Mouse (Mus musculus): ENCODE data around the gene Tusc2. TPM values are rescaled to one million over a fixed set of nuclear protein-coding genes. Genes with fewer than 3 reads are reported as not detected.

The Tusc2 gene
- polyA plus RNA-seq, 1 experiment: 23.6 TPM

DNA sequence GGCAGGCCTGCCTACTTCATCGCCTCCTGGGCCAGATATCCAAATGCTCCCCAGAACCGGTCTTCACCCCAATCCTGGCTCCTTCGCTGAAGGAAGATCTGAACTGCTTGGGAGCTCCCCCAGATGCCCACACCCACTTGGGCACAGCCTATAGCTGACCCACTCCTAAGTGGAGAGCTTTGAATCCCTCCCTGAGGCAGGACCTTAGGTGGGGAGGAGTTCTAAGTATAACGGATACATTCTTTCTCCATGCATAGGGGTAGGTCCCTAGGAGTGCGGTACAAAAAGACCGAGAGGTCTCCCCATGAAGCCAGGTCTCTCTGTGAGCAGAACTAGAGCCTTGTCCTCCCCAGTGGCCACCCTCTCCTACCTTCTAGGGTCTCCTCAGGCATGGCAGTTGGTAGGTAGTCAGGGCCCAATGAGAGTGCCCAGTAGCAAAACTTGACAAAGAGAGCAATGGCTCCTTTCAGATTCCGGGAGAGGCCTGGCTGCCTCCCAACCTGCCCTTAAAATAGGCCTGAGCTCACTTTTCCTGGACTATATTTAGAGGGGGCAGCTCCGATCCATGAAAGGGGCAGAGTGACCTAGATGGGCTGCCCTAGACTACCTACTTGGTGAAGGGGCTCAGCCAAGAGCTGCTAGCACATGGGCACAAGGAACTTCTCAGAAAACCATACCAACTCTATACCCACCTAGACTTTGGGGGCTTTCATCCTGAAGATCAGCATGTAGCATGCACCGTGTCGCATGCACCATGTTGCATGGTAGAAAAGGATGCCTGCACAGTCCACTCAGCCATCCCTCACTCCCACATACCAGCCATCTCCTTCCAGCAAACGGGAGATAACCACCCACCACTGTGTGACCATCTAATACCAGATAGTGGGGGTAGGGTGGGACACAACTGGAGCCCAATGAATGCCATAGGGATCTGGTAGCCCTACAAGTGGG, 33.8 kb downstream of the Tusc2 start:
- Histone ChIP-seq H3K4me1 (ENCODE audit: control insufficient read depth, insufficient read depth, low read length) (peaks cover 17% of the 10 kb centered on the region), H3K4me3 (ENCODE audit: insufficient read depth, low read length) (no peak overlapping the region), H3K27ac (ENCODE audit: insufficient read depth, low read depth, low read length) (no peak overlapping the region)
- TF ChIP-seq CTCF (IDR thresholded peaks at IDR 0.05; ENCODE audit: low read depth, low read length) (no peak), POLR2A (IDR thresholded peaks at IDR 0.05; ENCODE audit: borderline replicate concordance, low read depth, low read length) (no peak)

DNA sequence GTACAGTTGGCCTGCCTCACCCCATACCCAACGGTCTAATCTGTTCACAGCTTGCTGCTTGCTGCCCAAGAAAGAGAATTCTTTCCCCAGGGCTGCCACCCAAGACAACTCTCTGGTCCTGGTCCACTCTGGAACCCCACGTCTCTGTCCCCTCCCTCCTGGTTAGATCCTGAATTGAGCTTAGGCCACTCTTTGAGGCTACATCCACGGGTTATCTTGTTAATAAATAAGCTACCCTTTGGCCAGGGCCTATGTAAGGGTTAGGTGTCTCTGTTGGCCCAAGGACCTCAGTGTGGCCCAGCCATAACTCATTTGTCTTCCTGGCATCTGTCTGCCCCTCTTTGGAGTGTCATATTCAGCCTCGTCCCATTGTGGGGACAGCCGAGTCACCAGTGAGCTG, 35.3 kb downstream of the Tusc2 start:
- no peak for TF ChIP-seq CTCF (IDR thresholded peaks at IDR 0.05; ENCODE audit: low read depth, low read length)
- TF ChIP-seq POLR2A (IDR thresholded peaks at IDR 0.05; ENCODE audit: borderline replicate concordance, low read depth, low read length): no peak
- Histone ChIP-seq H3K4me1 (ENCODE audit: control insufficient read depth, insufficient read depth, low read length) (peaks cover 20% of the 10 kb centered on the region), H3K4me3 (ENCODE audit: insufficient read depth, low read length) (no peak overlapping the region), H3K27ac (ENCODE audit: insufficient read depth, low read depth, low read length) (no peak overlapping the region)

DNA sequence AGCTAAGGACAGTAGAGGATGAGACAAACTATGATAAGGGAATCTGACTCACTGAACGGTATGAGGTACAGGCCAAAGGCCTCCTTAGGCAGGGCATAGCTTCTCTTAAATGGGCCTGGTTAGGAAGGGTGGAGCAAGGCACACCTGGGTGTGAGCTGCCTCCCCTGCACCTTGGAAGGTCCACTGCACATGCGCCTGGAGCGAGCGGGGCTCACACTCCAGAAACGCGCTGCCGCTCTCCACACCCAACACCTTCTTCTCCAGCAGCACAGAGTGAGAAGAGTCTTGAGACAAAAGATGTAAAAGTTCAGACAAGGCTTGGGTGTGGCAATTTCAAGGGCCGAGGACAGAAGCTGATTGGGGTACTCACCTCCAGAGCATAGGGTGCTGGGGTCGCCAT, 36.4 kb downstream of the Tusc2 start:
- H3K4me1 ChIP-seq (ENCODE audit: control insufficient read depth, insufficient read depth, low read length): peaks cover 20% of the 10 kb centered on the region
- no peak overlapping the region for H3K4me3 ChIP-seq (ENCODE audit: insufficient read depth, low read length)
- TF ChIP-seq CTCF (IDR thresholded peaks at IDR 0.05; ENCODE audit: low read depth, low read length) (no peak), POLR2A (IDR thresholded peaks at IDR 0.05; ENCODE audit: borderline replicate concordance, low read depth, low read length) (no peak)
- no peak overlapping the region for H3K27ac ChIP-seq (ENCODE audit: insufficient read depth, low read depth, low read length)

DNA sequence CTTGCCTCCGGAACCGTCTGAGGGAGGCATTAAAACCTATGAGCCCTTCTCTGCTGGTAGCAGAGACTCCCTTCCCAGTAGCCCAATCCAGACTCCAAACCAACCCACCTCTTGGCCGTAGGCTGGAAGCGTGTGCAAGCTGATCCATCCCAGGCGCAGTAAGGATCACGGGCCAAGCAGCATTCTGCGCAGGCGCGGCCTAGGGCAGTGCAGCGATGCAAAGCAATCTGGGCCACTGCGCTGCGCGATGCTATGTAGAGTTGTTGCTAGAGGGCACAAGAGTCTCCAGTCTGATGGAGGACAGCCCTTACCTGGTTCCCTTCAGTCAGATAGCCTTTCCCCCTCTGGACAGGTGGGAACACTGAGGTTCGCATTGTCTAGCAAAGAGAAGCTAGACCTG, 36.8 kb downstream of the Tusc2 start:
- TF ChIP-seq POLR2A (IDR thresholded peaks at IDR 0.05; ENCODE audit: borderline replicate concordance, low read depth, low read length): no peak
- Histone ChIP-seq H3K4me1 (ENCODE audit: control insufficient read depth, insufficient read depth, low read length) (peaks cover 20% of the 10 kb centered on the region), H3K27ac (ENCODE audit: insufficient read depth, low read depth, low read length) (no peak overlapping the region), H3K4me3 (ENCODE audit: insufficient read depth, low read length) (no peak overlapping the region)

DNA sequence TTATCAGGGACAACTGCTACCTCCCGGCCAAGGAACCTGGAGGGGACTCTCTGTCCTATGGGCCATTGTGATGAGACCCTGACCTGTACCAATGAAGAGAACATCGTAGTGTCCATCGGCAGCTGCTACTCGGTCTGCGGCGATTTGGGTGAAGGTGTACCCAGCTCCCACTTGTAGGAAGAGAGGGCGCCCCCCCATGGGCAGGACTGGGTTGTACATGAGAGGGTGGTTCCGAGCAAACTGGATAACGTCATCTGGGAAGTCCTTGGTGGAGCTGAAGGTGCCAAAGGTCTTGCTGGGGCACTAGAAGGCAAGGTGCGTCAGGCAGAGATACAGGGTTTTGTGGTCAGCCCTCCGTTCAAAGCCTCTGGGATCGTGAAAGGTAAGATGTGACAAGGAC, 37.7 kb downstream of the Tusc2 start:
- Histone ChIP-seq H3K4me1 (ENCODE audit: control insufficient read depth, insufficient read depth, low read length) (peaks cover 20% of the 10 kb centered on the region), H3K4me3 (ENCODE audit: insufficient read depth, low read length) (no peak overlapping the region), H3K27ac (ENCODE audit: insufficient read depth, low read depth, low read length) (no peak overlapping the region)
- TF ChIP-seq POLR2A (IDR thresholded peaks at IDR 0.05; ENCODE audit: borderline replicate concordance, low read depth, low read length) (no peak), CTCF (IDR thresholded peaks at IDR 0.05; ENCODE audit: low read depth, low read length) (no peak)

DNA sequence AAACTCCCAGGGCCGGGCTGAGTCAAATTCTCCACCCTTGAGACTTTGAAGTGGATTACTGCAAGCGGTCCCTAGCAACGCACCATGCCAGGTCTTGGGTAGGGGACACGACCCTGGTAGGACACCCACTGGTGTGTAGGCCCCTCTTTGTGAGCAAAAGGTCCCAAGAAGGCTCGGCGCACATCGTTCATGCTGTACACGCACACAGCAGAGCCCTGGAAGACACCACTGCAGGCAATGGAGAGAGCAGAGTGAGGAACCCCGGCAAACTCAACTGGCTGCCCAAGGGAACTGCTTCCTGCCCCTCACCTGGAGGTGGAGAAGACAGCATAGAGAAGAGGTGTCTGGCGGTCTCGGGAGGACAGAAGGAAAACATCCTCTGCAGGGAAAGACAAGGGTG, 38.2 kb downstream of the Tusc2 start:
- Histone ChIP-seq H3K4me3 (ENCODE audit: insufficient read depth, low read length) (no peak overlapping the region), H3K27ac (ENCODE audit: insufficient read depth, low read depth, low read length) (no peak overlapping the region), H3K4me1 (ENCODE audit: control insufficient read depth, insufficient read depth, low read length) (peaks cover 20% of the 10 kb centered on the region)
- TF ChIP-seq CTCF (IDR thresholded peaks at IDR 0.05; ENCODE audit: low read depth, low read length) (no peak), POLR2A (IDR thresholded peaks at IDR 0.05; ENCODE audit: borderline replicate concordance, low read depth, low read length) (no peak)

DNA sequence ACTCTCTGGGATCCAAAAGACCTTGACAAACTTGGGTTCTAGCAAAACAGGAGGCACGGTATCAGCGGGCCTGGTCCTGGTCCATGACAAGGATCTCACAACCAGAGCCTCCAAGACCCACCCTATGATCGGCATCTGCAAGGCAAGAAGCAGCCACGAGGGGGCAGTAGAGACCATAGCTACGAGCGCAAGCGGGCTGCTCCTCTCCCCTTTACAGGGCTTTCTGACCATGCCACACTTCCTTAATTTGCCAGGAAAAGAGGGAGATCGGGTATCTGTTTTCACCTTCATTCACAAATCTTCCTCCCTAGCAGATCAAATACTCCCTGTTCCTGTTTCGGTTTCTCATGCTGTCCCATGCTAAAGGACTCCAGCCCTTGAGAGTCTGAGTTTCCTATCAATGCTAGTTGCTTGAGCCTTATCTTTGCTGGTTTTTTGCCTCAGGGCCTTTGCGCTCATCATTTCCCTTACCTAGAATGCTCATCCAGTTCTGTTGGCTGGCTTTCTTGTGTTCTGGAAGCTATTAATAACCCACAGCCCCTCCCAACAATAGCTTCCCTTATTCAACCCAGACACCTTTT, 39.1 kb downstream of the Tusc2 start:
- TF ChIP-seq CTCF (IDR thresholded peaks at IDR 0.05; ENCODE audit: low read depth, low read length) (peak; percentile 76), POLR2A (IDR thresholded peaks at IDR 0.05; ENCODE audit: borderline replicate concordance, low read depth, low read length) (no peak)
- Histone ChIP-seq H3K27ac (ENCODE audit: insufficient read depth, low read depth, low read length) (no peak overlapping the region), H3K4me3 (ENCODE audit: insufficient read depth, low read length) (no peak overlapping the region), H3K4me1 (ENCODE audit: control insufficient read depth, insufficient read depth, low read length) (peaks cover 11% of the 10 kb centered on the region)

DNA sequence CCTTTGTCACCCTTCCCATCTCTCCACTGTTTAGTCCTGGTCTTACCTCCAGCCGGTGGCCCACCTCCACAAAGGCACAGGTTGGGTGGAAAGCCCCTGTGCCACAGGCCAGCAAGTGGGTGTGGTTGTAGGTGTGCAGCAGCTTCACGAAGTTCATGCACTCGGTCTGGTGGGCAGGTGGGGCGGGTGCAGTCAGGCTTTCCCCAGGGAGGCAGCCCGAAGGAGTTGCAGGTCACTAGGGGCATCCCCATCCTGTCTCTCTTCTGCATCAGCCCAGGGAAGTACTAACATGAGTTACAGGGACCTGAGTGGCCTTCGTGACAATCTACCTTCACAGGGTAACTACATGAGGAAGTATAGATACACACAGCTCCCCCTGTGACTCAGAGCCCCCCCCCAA, 40.2 kb downstream of the Tusc2 start:
- Histone ChIP-seq H3K4me1 (ENCODE audit: control insufficient read depth, insufficient read depth, low read length) (peaks cover 3% of the 10 kb centered on the region), H3K27ac (ENCODE audit: insufficient read depth, low read depth, low read length) (no peak overlapping the region)

DNA sequence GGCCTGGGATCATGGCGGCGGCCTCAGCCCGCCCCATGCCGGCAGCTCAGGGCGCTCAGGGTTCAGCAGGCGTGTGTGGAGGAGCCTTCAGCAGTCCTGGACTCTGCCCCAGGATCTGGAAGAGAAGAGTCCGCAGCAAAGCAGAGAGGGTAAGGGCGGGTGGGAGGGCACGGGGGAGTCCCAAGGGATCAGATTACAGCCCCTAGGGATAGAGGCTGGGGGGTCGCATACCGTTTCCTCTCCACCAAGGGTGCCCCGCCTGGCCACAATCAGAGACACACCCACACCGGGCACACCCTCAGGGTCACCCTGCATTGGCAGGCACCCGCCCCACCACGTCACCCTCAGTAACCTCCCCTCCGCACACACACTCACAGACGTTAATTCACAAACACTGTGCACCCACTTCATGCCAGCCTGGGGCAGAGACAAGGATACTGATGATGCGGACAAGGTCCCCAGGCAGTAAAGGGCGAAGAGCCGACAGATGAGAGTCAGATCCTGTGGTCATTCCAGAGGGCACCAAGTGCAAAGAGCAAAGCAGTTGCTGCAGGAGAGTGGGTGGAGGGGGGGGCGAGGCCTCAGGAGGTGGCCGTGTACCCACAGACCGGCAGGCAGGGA, 42.1 kb downstream of the Tusc2 start:
- no peak overlapping the region for H3K4me3 ChIP-seq (ENCODE audit: insufficient read depth, low read length)
- TF ChIP-seq POLR2A (IDR thresholded peaks at IDR 0.05; ENCODE audit: borderline replicate concordance, low read depth, low read length) (no peak), CTCF (IDR thresholded peaks at IDR 0.05; ENCODE audit: low read depth, low read length) (no peak)
- no peak overlapping the region for H3K27ac ChIP-seq (ENCODE audit: insufficient read depth, low read depth, low read length)
- peaks cover 3% of the 10 kb centered on the region for H3K4me1 ChIP-seq (ENCODE audit: control insufficient read depth, insufficient read depth, low read length)

More for the DNA sequence above, 40.2 kb downstream of the Tusc2 start:
- H3K4me3 ChIP-seq (ENCODE audit: insufficient read depth, low read length): no peak overlapping the region
- TF ChIP-seq CTCF (IDR thresholded peaks at IDR 0.05; ENCODE audit: low read depth, low read length) (no peak), POLR2A (IDR thresholded peaks at IDR 0.05; ENCODE audit: borderline replicate concordance, low read depth, low read length) (no peak)

DNA sequence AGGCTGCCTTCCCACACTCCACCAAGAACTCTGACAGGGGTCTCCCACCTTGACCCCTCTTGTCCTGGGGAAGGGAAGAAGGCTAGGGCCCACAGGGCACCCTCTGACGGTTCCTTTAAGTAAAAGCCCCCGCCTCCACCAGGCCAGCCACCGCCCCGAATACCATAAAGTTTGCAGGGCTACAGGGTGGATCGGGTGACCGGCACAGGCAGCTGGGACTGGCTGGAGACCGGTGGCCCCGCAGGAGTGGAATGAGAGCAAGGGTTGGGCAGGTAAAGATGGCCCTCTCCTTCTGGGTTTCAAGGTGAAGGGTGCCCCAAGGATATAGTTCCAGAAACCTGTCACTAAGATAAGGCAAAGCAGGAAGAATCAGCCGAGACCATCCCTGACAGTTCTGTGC, 43.5 kb downstream of the Tusc2 start:
- H3K4me3 ChIP-seq (ENCODE audit: insufficient read depth, low read length): no peak overlapping the region
- no peak for TF ChIP-seq POLR2A (IDR thresholded peaks at IDR 0.05; ENCODE audit: borderline replicate concordance, low read depth, low read length)
- no peak for TF ChIP-seq CTCF (IDR thresholded peaks at IDR 0.05; ENCODE audit: low read depth, low read length)
- H3K27ac ChIP-seq (ENCODE audit: insufficient read depth, low read depth, low read length): no peak overlapping the region
- H3K4me1 ChIP-seq (ENCODE audit: control insufficient read depth, insufficient read depth, low read length): peaks cover 17% of the 10 kb centered on the region
